Mouse (Mus musculus): ENCODE results near the gene Hes2. TPM values are rescaled to one million over a fixed set of nuclear protein-coding genes. Genes with fewer than 3 reads are reported as not detected.
A peak's percentile ranks its signal among the peaks of the same experiment; 100 is the strongest.

The Hes2 gene
- total RNA-seq, 2 experiments from 2014 or later, result not detected

DNA sequence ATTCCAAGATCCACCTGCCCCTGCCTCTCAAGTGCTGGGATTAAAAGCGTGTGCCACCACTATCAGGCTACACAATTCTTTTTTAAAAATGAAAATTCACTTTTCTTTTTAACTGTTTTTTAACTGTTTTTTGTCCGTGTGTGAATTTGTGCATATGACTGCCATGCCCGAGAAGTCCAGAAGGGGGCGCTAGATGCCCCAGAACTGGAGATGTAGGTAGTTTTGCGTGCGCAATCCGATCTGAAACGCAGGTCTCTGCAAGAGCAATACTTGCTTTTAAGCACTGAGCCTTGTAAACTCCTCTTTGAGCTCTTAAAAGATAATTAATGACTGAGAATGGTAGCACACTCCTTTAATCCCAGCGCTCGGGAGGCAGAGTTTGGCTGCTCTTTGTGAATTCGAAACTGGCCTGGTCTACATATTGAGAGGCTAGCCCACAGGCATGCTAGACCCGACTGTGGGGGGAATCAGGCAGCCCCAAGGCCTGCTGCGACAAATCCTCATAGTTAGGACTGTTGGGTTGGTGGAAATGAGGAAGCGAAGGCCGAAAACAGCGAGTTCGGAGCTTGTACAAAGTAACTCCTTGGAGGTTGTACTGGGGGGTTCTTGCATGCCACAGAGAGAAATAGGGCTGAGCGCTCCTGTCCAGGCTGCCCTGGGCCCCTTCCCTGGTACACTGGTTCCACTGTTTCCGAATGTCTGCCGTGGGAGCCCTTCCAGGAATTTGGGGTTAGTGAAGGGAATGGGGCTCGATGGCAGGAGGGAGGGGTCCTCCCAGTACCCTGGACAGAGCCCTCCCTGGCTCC, 685 bp upstream of the Hes2 start:
- peak in 1 of 2 experiments; percentile 40 for DNase-seq (ENCODE audit: low spot score in 2 of 2)

DNA sequence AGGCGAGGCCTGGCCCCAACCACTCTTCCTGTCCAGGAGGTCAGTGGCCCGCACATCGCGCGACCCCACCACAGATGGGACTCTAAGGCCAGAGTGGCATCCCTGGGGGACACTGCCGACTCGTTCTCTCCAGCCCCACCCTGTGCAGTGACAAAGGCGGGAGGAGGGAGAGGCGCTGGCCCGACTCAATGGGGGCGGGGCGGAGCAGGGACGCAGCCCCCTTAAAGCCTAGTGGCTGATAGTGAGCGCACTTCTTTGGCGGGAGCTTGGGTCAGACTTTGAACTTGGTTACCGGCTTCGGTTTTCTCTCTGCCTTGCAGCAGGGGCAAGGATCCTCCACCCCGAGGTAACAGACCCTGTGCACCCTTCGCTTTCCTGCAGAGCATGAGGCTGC, 615 bp downstream of the Hes2 start:
- DNase-seq (ENCODE audit: low spot score in 2 of 2), result no peak

DNA sequence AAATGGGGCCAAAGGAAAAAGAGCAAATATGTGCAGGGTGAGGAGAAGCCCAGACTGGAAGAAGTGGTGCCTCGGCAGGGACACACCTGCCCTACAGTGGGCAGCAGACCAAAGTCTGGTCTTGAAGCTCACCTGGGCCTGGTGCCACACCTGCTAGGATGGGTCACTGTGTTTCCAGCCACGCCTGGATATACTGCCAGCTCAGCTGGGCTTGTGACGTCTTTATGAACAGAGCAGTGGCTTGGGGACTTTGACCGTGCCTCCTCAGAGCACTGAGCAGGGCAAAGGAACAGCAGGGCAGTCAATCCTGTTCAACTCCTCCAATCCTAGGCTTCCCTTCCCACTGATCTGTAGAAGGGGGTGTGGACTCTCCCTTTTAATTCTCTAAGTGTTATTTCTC, 2.1 kb downstream of the Hes2 start:
- DNase-seq (ENCODE audit: low spot score in 2 of 2), result no peak

DNA sequence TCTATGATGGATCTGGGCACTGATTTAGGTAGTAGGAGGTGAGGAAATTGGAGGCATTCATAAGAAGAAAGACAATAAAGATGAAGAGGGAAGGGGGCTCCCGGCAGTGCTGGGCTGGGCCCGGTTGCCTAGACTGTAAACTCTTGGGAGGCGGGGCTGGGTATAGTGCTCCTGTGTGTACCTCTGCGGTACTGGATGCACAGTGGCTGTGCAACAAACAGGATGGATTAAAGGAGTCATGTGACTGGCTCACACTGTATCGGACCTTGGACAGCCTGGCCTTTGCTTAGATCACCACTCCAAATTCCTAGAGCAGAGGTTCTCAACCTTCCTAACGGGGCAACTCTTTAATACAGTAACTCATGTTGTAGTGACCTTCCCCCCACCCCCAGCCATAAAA, 2.9 kb downstream of the Hes2 start:
- no peak for DNase-seq (ENCODE audit: low spot score in 2 of 2)

DNA sequence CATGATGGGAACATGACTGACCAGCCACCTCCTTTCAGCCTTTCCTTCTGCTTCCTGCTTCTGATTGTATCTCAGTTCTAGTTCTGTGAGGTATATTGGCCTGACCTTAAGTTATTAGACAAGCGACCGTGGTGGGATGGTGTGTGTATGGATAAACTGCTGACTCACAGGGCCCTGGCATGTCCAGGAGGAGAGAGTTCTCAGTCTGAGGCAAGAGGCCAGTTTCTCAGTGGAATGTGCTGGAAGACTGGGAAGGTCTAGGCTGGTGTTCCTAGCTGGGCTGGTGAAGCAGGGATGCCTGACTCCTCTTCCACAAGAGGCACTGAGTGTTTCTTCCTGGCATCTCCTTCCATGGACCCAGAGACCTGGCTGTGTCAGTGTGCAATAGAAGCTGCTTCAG, 4.1 kb downstream of the Hes2 start:
- DNase-seq (ENCODE audit: low spot score in 2 of 2), result no peak

DNA sequence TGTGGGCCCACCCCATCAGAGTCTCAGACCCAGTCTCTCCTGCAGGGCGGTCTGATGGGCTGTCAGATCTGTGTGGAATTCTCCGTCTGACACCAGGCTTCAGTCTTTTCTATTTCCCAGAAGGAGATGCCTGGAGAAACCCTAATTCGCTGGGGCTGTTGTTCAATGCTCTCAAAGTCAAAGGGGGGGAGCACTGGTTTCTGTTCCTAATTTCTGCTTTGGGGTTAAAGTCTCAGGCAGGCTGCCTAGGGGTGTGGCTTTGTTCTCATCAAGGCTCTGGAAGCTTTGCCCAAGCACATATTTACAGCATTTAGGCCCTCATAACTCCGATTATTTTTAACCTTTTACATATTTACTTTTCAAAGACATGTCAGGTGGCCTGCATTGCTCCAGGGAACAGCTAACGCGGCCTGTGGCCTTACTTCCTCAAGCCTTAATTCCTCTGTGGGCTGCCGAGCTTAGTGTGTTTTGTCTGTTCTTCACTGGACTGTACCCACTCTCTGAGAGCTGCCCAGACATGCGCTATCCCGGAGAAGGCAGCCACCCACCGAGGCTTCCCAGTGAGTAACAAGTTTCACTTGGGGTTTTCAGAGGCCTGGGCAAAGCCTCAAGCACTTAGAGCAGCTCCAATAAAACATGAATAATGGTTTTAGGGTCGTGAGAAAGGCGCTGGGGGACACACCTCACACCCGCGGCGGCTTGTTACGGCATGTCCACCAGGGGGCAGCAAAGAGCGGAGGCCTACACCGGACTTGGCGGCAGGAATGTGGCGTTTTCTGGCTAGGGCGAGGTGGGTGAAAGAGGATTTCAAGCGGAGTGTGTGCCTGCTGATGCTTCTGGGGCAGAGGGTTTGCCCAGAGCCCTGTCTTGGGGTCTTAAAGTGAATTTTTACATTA, 6.6 kb downstream of the Hes2 start:
- peak; percentile 60 to 65 for DNase-seq (ENCODE audit: low spot score in 2 of 2)

DNA sequence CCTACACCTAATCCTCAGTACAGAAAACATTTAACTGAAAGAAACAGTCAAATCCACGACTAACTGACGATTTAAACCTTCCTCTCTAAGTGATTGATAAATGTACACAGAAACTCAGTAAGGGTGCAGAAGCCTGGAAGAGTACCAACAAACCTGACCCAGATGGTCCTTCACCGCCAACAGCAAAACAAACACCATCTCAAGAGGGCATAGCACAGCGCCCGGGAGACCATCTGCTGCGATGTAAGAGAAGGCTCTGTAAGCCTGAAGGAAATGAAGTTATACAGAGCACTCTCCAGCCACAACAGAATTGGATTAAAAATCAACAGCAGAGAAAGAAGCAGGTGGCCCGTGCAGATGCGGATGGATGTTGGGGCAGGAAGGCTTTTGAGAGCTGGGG, 9.4 kb downstream of the Hes2 start:
- DNase-seq (ENCODE audit: low spot score in 2 of 2), result no peak

DNA sequence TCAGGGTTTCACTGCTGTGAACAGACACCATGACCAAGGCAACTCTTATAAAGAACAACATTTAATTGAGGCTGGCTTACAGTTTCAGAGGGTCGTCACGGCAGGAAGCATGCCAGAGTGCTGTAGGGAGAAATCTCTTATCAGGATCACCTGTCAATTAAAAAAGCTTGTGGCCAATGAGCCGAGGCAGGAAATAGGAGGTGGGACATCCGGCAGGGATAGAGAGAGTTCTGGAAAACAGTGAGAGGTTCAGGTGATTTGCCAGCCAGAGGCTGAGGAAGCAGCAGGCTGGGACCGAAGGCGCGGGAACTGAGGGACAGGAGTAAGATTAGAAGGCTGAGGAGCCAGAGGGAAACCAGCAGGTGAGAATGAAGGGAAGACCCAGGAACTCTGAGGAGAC, 10.4 kb downstream of the Hes2 start:
- DNase-seq (ENCODE audit: low spot score in 2 of 2), result no peak

DNA sequence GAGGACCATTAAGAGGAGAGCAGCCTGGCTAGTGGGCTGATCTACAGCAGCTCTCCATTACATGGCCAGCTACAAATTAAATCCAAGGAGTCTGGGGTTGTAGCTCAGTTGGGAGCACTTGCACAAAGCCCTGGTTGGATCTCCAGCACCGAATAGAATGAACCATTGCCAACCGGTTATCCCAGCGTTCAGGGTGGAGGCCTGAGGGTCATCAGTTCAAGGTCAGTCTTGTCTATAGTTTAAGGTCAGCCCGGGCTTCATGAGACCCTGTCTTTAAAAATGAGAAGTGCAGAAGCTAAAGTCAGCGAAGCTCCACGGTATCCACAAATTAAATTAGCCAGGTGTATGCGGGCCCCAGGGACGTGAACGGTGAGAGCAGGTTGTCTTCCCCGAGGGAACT, 11.6 kb downstream of the Hes2 start:
- no peak for DNase-seq (ENCODE audit: low spot score in 2 of 2)

DNA sequence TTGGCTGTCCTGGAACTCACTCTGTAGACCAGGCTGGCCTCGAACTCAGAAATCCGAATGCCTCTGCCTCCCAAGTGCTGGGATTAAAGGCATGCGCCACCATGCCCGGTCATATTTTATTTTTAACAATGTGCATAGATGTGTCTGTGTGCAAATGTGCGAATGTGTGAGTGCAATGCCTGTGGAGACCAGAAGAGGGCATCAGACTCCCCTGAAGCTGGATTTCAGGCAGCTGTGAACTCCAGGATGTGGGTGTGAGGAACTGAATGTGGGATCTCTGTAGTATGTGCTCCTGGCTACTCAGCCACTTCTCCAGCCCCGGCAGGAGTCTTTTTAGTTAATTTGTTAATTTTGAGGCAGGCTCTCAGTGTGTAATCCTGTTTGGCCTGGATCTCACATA, 12.9 kb downstream of the Hes2 start:
- no peak for DNase-seq (ENCODE audit: low spot score in 2 of 2)

DNA sequence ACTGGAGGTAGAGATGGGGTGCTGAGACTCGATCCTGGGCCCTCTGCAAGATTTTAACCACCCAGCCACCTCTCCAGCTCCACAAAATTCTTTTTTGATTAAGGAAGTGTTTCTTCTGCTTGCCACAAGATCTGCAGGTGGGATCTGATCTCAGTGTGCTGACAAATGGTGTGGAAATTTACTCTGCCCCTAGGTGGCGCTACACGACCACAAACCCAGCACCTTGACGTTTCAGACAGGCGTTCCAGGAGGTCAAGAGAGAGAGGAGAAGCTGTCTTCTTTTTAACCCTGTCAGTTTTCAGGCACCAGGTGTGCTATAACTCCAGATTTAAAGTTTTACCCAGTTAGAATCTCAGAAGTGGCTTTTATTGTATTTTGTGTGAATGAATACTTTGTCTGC, 14.4 kb downstream of the Hes2 start:
- DNase-seq (ENCODE audit: low spot score in 2 of 2), result peak; percentile 75 to 86

DNA sequence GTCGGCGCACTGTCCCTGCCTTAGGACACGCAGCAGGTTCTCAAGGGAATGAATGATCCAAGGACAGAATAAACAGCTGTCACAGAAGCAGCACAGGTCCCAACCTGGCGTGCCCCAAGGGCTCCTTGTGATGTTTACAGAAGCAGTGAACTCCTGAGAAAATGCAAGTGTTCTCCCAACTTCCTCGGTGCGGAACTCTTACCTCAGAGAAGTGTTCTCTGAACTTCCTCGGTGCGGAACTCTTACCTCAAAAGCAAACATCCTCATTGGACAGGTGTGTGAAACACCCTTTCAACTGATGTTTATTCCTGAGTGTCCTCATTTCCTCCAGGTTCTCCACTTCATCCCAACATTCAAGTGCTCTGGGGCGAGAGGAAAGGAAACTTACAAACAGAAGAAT, 15.3 kb downstream of the Hes2 start:
- no peak for DNase-seq (ENCODE audit: low spot score in 2 of 2)

DNA sequence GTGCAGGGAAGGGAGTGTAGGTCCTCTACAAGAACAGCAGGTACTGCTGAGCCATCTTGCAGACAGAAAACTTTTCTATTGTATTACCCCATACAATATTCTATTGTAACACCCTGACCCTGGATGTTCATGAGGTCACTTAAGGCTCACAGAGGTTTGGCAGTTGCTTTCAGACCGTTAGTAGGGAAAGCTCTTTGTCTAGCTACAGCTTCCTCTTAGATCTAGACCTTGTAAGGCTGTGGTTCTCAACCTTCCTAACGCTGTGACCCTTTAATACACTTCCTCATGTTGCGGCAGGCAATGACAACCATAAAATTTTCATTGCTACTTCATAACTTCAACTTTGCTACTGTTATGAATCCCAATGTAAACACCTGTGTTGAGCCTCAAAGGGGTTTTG, 18.0 kb downstream of the Hes2 start:
- DNase-seq (ENCODE audit: low spot score in 2 of 2), result no peak

DNA sequence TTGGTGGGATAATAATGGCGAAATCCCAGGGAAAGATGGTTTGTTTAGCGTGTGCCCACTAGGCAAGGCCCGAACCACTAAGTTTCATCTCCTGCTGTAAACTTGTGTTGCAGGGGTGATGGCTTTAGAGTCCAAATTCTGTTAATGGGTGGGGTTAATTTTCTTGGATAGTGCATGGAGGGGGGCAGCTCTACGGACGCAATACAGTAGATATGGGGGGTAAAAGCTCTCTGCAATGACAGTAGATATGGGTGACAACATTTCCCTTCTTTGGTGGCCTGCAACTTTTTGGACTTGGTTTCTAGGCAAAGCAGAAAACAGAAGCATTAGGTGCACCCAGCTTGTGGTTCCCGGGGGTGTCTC, 18.5 kb downstream of the Hes2 start:
- DNase-seq (ENCODE audit: low spot score in 2 of 2), result no peak

DNA sequence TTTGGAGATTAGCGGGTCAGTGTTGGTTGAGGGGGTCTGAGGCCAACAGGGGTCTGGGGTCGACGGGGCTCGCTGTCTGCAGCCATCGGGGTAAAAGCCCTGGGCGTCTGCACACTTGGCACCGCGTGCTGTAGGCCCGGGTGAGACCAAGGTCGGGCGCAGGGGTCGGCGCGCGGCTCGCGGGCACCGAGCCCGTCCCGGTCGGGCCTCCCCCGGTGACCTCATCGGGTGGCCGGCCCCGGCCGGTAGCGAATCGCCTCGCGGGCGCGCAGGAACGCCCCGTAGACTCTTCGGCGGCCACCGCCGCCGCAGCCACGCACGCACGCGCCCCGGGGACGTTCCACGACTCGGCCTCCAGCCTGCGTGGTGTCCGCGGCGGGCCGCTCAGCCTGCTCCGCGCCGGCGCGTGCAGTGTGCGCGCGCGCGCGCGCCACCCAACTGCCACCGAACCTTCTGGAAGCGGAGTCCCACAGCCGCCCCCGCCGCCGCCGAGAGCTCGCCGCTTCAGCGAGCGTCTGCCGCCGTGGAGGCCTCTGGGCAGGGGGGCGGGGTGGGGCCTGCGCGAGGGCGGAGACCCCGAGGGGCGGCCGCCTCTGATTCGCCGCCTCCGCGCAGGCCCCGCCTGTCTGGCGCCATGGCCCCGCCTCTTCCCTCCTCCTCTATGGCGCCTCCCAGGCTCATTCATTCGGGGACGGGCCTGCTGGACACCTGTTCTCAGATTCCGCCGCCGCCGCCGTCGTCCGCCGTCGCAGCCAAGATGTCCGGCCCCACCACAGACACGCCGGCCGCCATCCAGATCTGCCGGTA, 19.1 kb downstream of the Hes2 start, which contains the start of gene Acot7:
TSS of gene Acot7 (plus strand) at position 598 of the 807 bp plus-strand sequence.
- peak; percentile 86 to 90 for DNase-seq (ENCODE audit: low spot score in 2 of 2)

DNA sequence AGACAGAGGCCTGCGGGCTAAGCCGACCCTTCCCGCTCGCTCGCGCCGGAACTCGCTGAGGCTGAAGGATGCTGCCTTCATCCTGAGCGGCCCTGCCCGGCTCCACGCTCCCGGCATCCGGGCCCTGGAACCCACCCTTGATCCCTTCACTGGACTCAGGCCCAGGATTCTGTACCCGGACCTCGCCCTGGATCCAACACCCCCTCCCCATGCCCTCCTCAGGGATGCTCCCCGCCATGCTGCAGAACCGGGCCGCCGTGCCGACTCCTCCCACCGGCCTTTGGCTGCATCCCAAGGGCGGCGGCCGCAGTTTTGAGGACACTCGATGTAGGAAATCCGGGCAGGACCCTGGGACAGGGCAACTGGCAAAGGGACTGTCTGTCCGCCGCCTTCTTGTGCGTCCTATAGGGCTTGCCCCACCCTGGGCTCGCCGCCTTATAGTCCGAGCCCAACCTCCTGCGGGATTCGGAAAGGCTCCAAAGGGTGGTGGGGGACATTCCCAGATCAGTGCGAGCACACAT, 19.7 kb downstream of the Hes2 start:
- peak in 1 of 2 experiments; percentile 51 for DNase-seq (ENCODE audit: low spot score in 2 of 2)

DNA sequence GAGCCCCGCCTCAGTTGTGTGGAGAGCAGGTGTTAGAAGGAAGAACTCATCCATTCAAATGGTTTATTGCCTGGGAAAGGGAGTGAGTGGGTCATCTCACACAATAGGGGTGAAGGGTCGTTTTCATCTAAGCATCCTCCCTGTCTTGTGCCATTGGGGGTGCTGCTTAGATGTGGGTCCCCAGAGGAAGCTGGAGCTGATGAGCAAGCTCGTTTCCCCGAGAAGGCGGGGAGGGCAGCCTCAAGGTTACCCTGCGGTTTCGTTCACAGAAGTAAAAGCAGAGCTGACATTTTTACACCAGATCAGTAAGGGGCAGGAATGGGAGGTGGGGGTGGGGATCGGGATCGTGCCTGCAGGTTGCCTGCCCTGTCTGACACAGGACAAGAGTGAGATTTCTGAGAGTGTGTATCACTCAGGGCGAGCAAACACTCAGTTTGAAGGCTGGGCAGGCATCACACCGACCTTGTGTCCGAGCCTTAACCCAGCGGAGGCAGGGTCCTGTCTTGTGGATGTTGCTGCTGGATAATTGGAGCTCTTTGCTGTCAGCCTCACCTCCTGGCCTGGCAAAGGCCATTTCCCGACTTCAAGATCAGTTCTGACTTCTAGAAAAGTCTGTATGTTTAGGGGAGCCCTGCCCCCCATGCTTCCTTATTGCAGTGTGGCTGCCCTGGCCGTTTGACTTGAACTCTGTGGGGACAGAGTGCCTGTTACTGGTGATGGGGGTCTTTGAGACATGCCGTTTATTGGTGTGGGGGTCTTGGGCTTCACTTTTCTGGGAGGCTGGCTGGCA, 20.4 kb downstream of the Hes2 start:
- DNase-seq (ENCODE audit: low spot score in 2 of 2), result no peak

DNA sequence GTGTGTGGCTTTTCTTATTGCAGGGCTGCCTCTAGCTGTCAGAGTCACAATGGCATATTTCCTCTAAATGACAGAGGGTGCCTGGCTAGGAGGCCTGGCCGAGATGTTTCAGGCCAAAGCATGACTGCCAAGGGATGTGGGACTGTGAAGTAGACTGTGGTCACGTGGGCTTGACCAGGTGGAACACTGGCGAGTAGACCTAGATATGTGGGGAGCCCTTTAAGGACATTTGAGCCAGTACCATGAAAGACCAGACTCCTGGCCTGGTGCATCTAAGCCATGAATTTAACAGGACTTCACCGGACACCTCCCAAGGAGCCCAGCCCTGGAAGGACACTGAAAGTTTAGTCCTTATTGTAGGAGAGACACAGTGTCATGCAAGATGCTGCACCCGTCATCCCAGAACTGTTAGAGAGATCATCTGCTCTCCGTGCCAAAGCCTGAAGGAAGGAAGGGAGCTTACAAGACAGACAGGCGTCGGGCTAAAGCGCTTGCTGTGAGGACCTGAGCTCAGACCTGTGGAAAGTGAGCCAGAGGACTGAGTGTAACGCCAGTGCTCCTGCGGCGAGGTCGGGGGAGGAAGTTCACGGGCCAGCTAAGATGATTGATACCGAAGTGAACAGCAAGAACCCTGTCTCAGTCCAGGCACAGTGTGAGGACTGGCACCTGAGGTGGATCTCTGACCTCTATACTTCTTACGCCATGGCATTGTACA, 21.4 kb downstream of the Hes2 start:
- no peak for DNase-seq (ENCODE audit: low spot score in 2 of 2)

DNA sequence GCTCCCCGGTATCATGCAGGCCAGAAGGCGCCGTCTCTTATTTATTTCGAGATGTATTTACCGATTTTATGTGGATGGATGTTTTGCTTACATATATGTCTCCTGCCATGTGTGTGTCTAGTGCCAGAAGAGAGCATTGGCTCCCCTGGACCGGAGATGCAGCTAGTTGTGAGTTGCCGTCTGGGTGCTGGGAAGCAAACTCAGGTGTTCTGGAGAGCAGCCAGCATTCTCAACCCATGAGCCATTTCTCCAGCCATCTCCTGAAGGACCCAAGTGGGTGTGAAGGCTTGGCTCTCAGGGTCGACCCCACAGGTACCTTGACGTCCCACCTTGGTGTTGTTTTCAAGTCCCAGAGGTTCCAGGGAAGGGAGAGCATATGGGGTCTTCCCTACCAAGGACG, 23.5 kb downstream of the Hes2 start:
- no peak for DNase-seq (ENCODE audit: low spot score in 2 of 2)
